Mouse (Mus musculus) hindbrain, postnatal 0 days (tissue): ENCODE data around the gene Zfp184. TPM values are rescaled to one million over a fixed set of nuclear protein-coding genes. Genes with fewer than 3 reads are reported as not detected.
A peak's percentile ranks its signal among the peaks of the same experiment; 100 is the strongest.

Experiments
- ATAC-seq: fragments of 200-750 bp; cut with Nextera tagmentation; 2 replicates; pipeline ENCODE4 v1.8.0; 2017; ENCODE audit warnings: mild to moderate bottlenecking, moderate TSS enrichment, moderate library complexity
- DNase-seq: peaks from one replicate; pipeline ENCODE4 v3.0.0-alpha.2; 2015; ENCODE audit warnings: low spot score
- H3K27ac ChIP-seq: fragments of 300-500 bp; sonication (generic); 2 replicates; pipeline ENCODE4 v1.5.1; 2014; ENCODE audit warnings: mild to moderate bottlenecking
- H3K27me3 ChIP-seq: fragments of 300-500 bp; sonication (generic); 2 replicates; pipeline ENCODE4 v1.6.1; 2014; ENCODE audit warnings: low read length, mixed read lengths; ENCODE audit not compliant: insufficient read depth
- H3K36me3 ChIP-seq: fragments of 300-500 bp; sonication (generic); 2 replicates; pipeline ENCODE4 v1.6.1; 2014; ENCODE audit warnings: low read length, mixed read lengths; ENCODE audit not compliant: insufficient read depth
- H3K4me1 ChIP-seq: fragments of 300-500 bp; sonication (generic); 2 replicates; pipeline ENCODE4 v1.6.1; 2014; ENCODE audit warnings: antibody characterized with exemption, low read length, mixed read lengths; ENCODE audit not compliant: insufficient read depth
- H3K4me2 ChIP-seq: fragments of 300-500 bp; sonication (generic); 2 replicates; pipeline ENCODE4 v1.6.1; 2014; ENCODE audit warnings: low read depth, mild to moderate bottlenecking, low read length, moderate library complexity, mixed read lengths
- H3K4me3 ChIP-seq: fragments of 300-500 bp; sonication (generic); 2 replicates; pipeline ENCODE4 v1.5.1; 2014; ENCODE audit warnings: low read length
- H3K9ac ChIP-seq: fragments of 300-500 bp; sonication (generic); replicated peaks from 2 replicates; pipeline ENCODE4 v1.6.1; 2014; ENCODE audit warnings: mild to moderate bottlenecking, low read length, moderate library complexity, mixed read lengths
- H3K9me3 ChIP-seq: fragments of 300-500 bp; sonication (generic); 2 replicates; pipeline ENCODE4 v1.6.1; 2016; ENCODE audit warnings: low read length, mixed read lengths
- CTCF ChIP-seq: IDR thresholded peaks from 2 replicates; pipeline ENCODE4 v1.5.1; 2016; ENCODE audit warnings: antibody characterized with exemption, control low read depth, low read depth
- WGBS: fragments of 180-500 bp; shearing (Covaris S2); extraction: QIAGEN DNeasy Blood & Tissue Kit; methylation state at CpG from one replicate; pipeline ENCODE4 v1.1.7; 2014; 5-methylcytosine and 5-hydroxymethylcytosine counted together
- microRNA counts: library from miRNA; unstranded; fragments of <30 nt; microRNA quantifications from one replicate; lab custom pipeline; 2015
- microRNA-seq, 2 experiments: library from miRNA; unstranded; fragments of <30 nt; microRNA quantifications; one replicate each; pipeline ENCODE4; 2016
- polyA plus RNA-seq: library from polyadenylated mRNA; unstranded; fragments of >200 nt; fragmentation: Nextera tagmentation; extraction: Ambion mirVana; gene quantifications from 2 replicates; pipeline ENCODE4 v1.2.1, GENCODE M21; 2015
- total RNA-seq: library from RNA; depleted of rRNA; stranded (reverse); fragments of >200 nt; gene quantifications from 2 replicates; pipeline ENCODE4 v1.2.3, GENCODE M21; 2014; rRNA removed

Gene Zfp184
- total and polyA plus RNA-seq, 2 experiments from 2014 or later, result 9.3 to 9.6 TPM

- Histone ChIP-seq H3K27me3 (peaks cover 85% of the 10 kb centered on the region), H3K27ac (no peak within 1 kb of the TSS), H3K4me1 (peaks cover 12% of the 10 kb centered on the region; the same call in 1 of the 2 replicates), H3K4me3 (no peak within 1 kb of the TSS), H3K9me3 (no peaks in the 10 kb centered on the region), H3K4me2 (no peak within 1 kb of the TSS), H3K9ac (no peak within 1 kb of the TSS), H3K36me3 (no peaks in the 10 kb centered on the region)
- DNase-seq, result no peak
- ATAC-seq, result no peak
- WGBS, result 38% methylated on average over 7 of the region's 7 CpGs
- TF ChIP-seq CTCF, result no peak
These were observed 64.7 kb downstream of the Zfp184 start, which contains the start of gene Prss16 for GRCm38 (mm10) chr13:22009642-22010041. TSS of gene Prss16 (minus strand) at chr13:22009742.

MicroRNAs within 50 kb of the gene (microRNA counts, 519-probe panel; counts per million panel counts)
- microRNA mmu-miR-1983 (lab: Ali Mortazavi, UCI), result 5,421 counts per million, percentile 89 among the panel's probes with 10 or more counts

Small RNAs within 50 kb of the gene (microRNA-seq; reads per million reads assigned to microRNA genes)
- 0 to 0.35 reads per million in 2 experiments for gene Gm44456
- gene Mir1983, result 2,720 to 4,745 reads per million in 2 experiments

Other genes starting within 250 kb of the Zfp184 start
- not detected in 2 replicates for gene Olfr1359, start 247.0 kb upstream of the Zfp184 start, total RNA-seq
- gene Olfr1359, start 247.0 kb upstream of the Zfp184 start, polyA plus RNA-seq, result not detected in 2 replicates
- gene Hist1h2bl, start 229.0 kb upstream of the Zfp184 start, total RNA-seq, result 541 and 615 TPM in 2 replicates
- gene Hist1h2bl, start 229.0 kb upstream of the Zfp184 start, polyA plus RNA-seq, result 1.2 TPM in 1 of 2 replicates, not detected in the other
- gene Hist1h2ai, start 228.7 kb upstream of the Zfp184 start, total RNA-seq, result 934 and 1,282 TPM in 2 replicates
- gene Hist1h2ai, start 228.7 kb upstream of the Zfp184 start, polyA plus RNA-seq, result 4.5 and 5.8 TPM in 2 replicates
- 1,004 and 1,140 TPM in 2 replicates for gene Hist1h3h, start 227.4 kb upstream of the Zfp184 start, total RNA-seq
- gene Hist1h3h, start 227.4 kb upstream of the Zfp184 start, polyA plus RNA-seq, result 1.9 and 6.2 TPM in 2 replicates
- 1,597 and 1,943 TPM in 2 replicates for gene Hist1h2bm, start 223.1 kb upstream of the Zfp184 start, total RNA-seq
- 1.3 and 1.7 TPM in 2 replicates for gene Hist1h2bm, start 223.1 kb upstream of the Zfp184 start, polyA plus RNA-seq
- gene Hist1h4j, start 210.0 kb upstream of the Zfp184 start, total RNA-seq, result 1,214 and 1,310 TPM in 2 replicates
- not detected in 2 replicates for gene Hist1h4j, start 210.0 kb upstream of the Zfp184 start, polyA plus RNA-seq
- gene Hist1h4k, start 194.6 kb upstream of the Zfp184 start, total RNA-seq, result 380 and 998 TPM in 2 replicates
- 1.6 and 1.9 TPM in 2 replicates for gene Hist1h4k, start 194.6 kb upstream of the Zfp184 start, polyA plus RNA-seq
- gene Hist1h2ak, start 191.3 kb upstream of the Zfp184 start, total RNA-seq, result 429 and 552 TPM in 2 replicates
- gene Hist1h2ak, start 191.3 kb upstream of the Zfp184 start, polyA plus RNA-seq, result 9.9 and 13.6 TPM in 2 replicates
- gene Hist1h2bn, start 191.0 kb upstream of the Zfp184 start, total RNA-seq, result 864 and 1,352 TPM in 2 replicates
- gene Hist1h2bn, start 191.0 kb upstream of the Zfp184 start, polyA plus RNA-seq, result 1.1 TPM in 1 of 2 replicates, not detected in the other
- gene Hist1h1b, start 164.5 kb upstream of the Zfp184 start, total RNA-seq, result 263 and 411 TPM in 2 replicates
- gene Hist1h1b, start 164.5 kb upstream of the Zfp184 start, polyA plus RNA-seq, result 10.0 and 11.7 TPM in 2 replicates
- 789 and 1,626 TPM in 2 replicates for gene Hist1h3i, start 161.7 kb upstream of the Zfp184 start, total RNA-seq
- gene Hist1h3i, start 161.7 kb upstream of the Zfp184 start, polyA plus RNA-seq, result 24.5 and 29.0 TPM in 2 replicates
- gene Hist1h2an, start 157.9 kb upstream of the Zfp184 start, total RNA-seq, result 641 and 1,093 TPM in 2 replicates
- gene Hist1h2an, start 157.9 kb upstream of the Zfp184 start, polyA plus RNA-seq, result 2.2 and 5.4 TPM in 2 replicates
- 234 and 289 TPM in 2 replicates for gene Hist1h2bp, start 157.6 kb upstream of the Zfp184 start, total RNA-seq
- gene Hist1h2bp, start 157.6 kb upstream of the Zfp184 start, polyA plus RNA-seq, result 0.84 TPM in 1 of 2 replicates, not detected in the other
- gene Hist1h2bq, start 134.9 kb upstream of the Zfp184 start, total RNA-seq, result 1,114 and 1,806 TPM in 2 replicates
- gene Hist1h2bq, start 134.9 kb upstream of the Zfp184 start, polyA plus RNA-seq, result 4.8 and 6.4 TPM in 2 replicates
- not detected in 2 replicates for gene Hist1h2ao, start 134.6 kb upstream of the Zfp184 start, total RNA-seq
- gene Hist1h2ao, start 134.6 kb upstream of the Zfp184 start, polyA plus RNA-seq, result not detected in 2 replicates
- gene Hist1h4m, start 133.3 kb upstream of the Zfp184 start, total RNA-seq, result 2.3 and 3.3 TPM in 2 replicates
- gene Hist1h4m, start 133.3 kb upstream of the Zfp184 start, polyA plus RNA-seq, result not detected in 2 replicates
- gene Hist1h4n, start 112.9 kb upstream of the Zfp184 start, total RNA-seq, result 4,540 and 4,675 TPM in 2 replicates
- 3.7 and 4.1 TPM in 2 replicates for gene Hist1h4n, start 112.9 kb upstream of the Zfp184 start, polyA plus RNA-seq
- 1,318 and 1,554 TPM in 2 replicates for gene Hist1h2ap, start 111.6 kb upstream of the Zfp184 start, total RNA-seq
- 798 and 958 TPM in 2 replicates for gene Hist1h2ap, start 111.6 kb upstream of the Zfp184 start, polyA plus RNA-seq
- gene Hist1h2br, start 111.4 kb upstream of the Zfp184 start, total RNA-seq, result 757 and 1,216 TPM in 2 replicates
- gene Hist1h2br, start 111.4 kb upstream of the Zfp184 start, polyA plus RNA-seq, result 4.7 and 7.4 TPM in 2 replicates
- gene Pom121l2, start 36.1 kb downstream of the Zfp184 start, total RNA-seq, result not detected in 2 replicates
- gene Pom121l2, start 36.1 kb downstream of the Zfp184 start, polyA plus RNA-seq, result not detected in 2 replicates
- gene Prss16, start 64.6 kb downstream of the Zfp184 start, total RNA-seq, result not detected in 2 replicates
- not detected in 2 replicates for gene Prss16, start 64.6 kb downstream of the Zfp184 start, polyA plus RNA-seq
- gene Hist1h2ah, start 90.5 kb downstream of the Zfp184 start, total RNA-seq, result 67.7 and 136 TPM in 2 replicates
- gene Hist1h2ah, start 90.5 kb downstream of the Zfp184 start, polyA plus RNA-seq, result 2.2 and 10.5 TPM in 2 replicates
- gene Hist1h2bk, start 90.8 kb downstream of the Zfp184 start, total RNA-seq, result 468 and 587 TPM in 2 replicates
- gene Hist1h2bk, start 90.8 kb downstream of the Zfp184 start, polyA plus RNA-seq, result 0.84 and 1.2 TPM in 2 replicates
- gene Hist1h4i, start 96.3 kb downstream of the Zfp184 start, total RNA-seq, result 20.6 and 39.3 TPM in 2 replicates
- 5.1 and 5.5 TPM in 2 replicates for gene Hist1h4i, start 96.3 kb downstream of the Zfp184 start, polyA plus RNA-seq
- gene Hist1h2ag, start 97.8 kb downstream of the Zfp184 start, total RNA-seq, result 477 and 856 TPM in 2 replicates
- 13.5 and 16.6 TPM in 2 replicates for gene Hist1h2ag, start 97.8 kb downstream of the Zfp184 start, polyA plus RNA-seq
- 777 and 1,409 TPM in 2 replicates for gene Hist1h2bj, start 98.1 kb downstream of the Zfp184 start, total RNA-seq
- 4.2 and 6.8 TPM in 2 replicates for gene Hist1h2bj, start 98.1 kb downstream of the Zfp184 start, polyA plus RNA-seq
- not detected in 2 replicates for gene Vmn1r188, start 139.3 kb downstream of the Zfp184 start, total RNA-seq
- gene Vmn1r188, start 139.3 kb downstream of the Zfp184 start, polyA plus RNA-seq, result not detected in 2 replicates
- gene Vmn1r189, start 160.7 kb downstream of the Zfp184 start, total RNA-seq, result not detected in 2 replicates
- not detected in 2 replicates for gene Vmn1r189, start 160.7 kb downstream of the Zfp184 start, polyA plus RNA-seq
- not detected in 2 replicates for gene Vmn1r191, start 238.9 kb downstream of the Zfp184 start, total RNA-seq
- not detected in 2 replicates for gene Vmn1r191, start 238.9 kb downstream of the Zfp184 start, polyA plus RNA-seq
- not detected in 2 replicates for gene Vmn1r192, start 246.0 kb downstream of the Zfp184 start, total RNA-seq
- not detected in 2 replicates for gene Vmn1r192, start 246.0 kb downstream of the Zfp184 start, polyA plus RNA-seq